Mouse (Mus musculus) left cerebral cortex, postnatal 25 days (tissue): ENCODE data around the gene Cbr1. TPM values are rescaled to one million over a fixed set of nuclear protein-coding genes. Genes with fewer than 3 reads are reported as not detected.

Experiments
- DNase-seq, 2 experiments: peaks; one replicate each; pipeline ENCODE4 v3.0.0; 2022; ENCODE audit warnings: low spot score in 2 of 2, mixed read lengths in 1 of 2
- intact Hi-C: fragments of 180-260 bp; cut with DNase I; formaldehyde crosslinking; loops from one replicate; pipeline ENCODE4 v1.15.1; 2025
- total RNA-seq, 2 experiments: library from RNA; stranded (reverse); gene quantifications; 2 replicates each; pipeline ENCODE4 v1.2.3; 2021

The Cbr1 gene
- 10 to 100 TPM; 64.7 to 68.8 TPM for total RNA-seq

DNA sequence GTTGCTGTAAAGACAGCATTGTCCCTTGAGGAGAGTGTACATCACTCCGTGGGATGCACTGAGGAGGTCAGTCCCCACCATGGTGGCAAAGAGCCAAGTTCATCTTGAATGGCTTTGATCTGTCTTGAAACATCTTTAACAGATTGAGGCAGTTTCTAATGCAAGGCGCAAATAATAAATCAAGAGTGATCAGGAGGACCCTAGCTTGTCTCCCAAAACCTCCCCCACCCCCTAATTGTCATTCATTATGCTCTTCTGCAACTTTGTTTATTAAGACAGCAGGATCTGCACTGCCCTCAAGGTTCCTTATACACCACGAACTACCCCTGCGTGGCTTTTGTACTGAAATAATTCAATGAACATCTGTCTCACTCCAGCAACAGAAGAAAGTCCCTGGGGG, at the start of gene Cbr1:
Gene Cbr1 (plus strand): TSS at position 301 of the 400 bp plus-strand sequence.
- no peak for DNase-seq
- intact Hi-C loops: no loop called here

DNA sequence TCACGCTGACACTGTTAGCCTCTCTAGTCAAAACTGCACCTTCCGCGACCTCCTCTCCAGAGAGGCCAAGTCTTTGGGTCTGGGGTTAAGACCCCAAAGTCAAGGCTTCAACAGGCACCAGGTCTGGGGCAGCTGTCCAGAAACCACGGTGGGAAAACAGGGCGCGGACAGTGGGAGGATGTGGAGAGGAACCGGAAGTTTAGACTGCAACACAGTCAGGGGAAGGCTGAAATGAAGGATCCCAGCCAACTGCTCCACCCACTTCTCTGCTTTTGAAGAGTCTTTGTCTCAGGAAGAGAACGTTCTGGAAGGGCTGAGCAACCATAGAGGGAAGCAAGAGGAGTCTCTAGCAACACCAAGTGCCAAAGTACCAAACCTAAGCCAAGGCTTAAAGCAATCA, 48.0 kb upstream of the Cbr1 start:
- DNase-seq: no peak
- intact Hi-C loops: no loop called here

DNA sequence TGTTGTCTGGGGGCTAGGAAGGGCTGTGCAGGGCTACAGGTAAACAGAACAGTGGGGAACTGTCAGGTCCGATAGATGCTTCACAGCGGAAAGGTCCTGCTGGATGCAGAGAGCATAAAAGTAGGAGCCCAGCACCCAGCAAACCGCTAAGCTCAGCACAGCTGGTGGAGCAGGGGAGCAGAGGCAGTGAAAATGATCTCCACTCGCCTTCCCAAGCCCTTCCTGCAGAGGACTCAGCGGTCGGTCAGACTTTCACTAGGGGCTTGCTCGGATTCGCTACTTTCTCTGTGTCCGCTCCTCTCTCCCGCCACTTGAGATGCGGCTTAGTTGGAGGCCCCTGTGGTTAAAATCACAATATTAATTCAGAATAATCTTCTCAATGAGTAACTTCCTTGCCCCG, 47.2 kb upstream of the Cbr1 start:
- no peak for DNase-seq
- intact Hi-C loops: no loop called here

DNA sequence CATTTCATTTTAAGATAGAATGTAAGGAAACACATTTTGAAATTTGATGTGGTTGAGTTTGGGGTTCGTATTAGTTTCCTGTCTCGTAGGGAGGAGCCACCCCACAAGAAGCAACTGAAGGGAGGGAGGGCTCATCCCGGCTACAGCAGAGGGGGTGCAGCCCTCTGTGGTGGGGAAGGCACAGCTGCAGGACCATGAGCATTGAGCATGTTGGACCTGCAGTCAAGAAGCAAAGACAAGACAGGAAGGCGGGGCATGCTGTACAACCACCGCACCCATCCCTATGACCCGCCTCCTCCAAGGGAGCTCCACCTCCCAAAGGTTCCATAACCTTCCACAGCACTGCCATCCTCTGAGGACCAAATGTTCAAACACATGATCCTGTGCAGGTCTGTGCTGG, 33.3 kb upstream of the Cbr1 start:
- intact Hi-C loops: no loop called here
- DNase-seq: no peak

GRCm38 (mm10) chr16:93573434-93573833, 32.2 kb upstream of the Cbr1 start:
- intact Hi-C loops: no loop called here
- DNase-seq: no peak

GRCm38 (mm10) chr16:93574521-93575191, 31.0 kb upstream of the Cbr1 start:
- intact Hi-C loops: no loop called here
- DNase-seq: no peak

DNA sequence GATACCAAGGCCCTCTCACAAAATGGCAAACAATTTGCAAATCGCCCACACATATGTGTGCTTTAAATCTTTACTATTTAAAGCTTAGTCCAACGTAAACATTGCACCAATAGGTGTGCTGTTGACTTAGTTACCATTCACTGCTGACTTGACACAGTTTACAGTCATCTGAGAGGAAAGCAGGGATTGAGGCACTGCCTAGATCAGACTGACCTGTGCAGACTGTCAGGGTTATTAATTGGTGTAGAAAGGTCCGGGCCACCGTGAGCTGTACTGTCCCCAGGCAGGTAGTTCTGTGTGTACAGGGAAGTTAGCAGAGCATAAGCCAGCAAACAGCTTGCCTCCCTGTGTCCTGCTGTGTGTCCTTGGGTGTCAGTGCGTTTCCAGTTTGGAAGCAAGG, 30.1 kb upstream of the Cbr1 start:
- DNase-seq: no peak
- intact Hi-C loops: no loop called here

- DNase-seq: peak; percentile 83 to 86
- intact Hi-C loops: no loop called here
Measured at GRCm38 (mm10) chr16:93576412-93577082, 29.1 kb upstream of the Cbr1 start.

GRCm38 (mm10) chr16:93578346-93579005, 27.2 kb upstream of the Cbr1 start:
- DNase-seq: no peak
- intact Hi-C loops: no loop called here

DNA sequence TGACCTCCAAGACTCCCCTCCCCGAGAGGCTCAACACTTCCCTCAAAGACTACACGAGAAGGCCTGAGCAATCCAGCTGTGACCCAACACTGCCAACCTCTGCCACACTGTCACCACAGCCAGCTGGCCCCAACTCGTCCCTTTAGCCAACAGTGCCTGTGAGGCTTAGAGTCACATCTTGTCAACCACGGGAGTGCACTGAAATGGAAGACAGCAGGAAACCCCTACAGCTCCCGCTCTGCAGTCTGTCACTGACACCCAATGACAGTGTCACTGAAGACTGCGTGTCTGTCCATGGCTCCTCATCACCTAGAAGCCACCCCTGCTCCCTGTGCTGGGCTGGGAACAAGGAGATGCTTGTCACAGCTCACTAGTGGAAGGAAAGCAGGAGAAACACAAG, 24.5 kb upstream of the Cbr1 start:
- no peak for DNase-seq
- intact Hi-C loops: no loop called here

GRCm38 (mm10) chr16:93584976-93585702, 20.5 kb upstream of the Cbr1 start:
- intact Hi-C loops: no loop called here
- DNase-seq: peak in 1 of 2 experiments; percentile 8

DNA sequence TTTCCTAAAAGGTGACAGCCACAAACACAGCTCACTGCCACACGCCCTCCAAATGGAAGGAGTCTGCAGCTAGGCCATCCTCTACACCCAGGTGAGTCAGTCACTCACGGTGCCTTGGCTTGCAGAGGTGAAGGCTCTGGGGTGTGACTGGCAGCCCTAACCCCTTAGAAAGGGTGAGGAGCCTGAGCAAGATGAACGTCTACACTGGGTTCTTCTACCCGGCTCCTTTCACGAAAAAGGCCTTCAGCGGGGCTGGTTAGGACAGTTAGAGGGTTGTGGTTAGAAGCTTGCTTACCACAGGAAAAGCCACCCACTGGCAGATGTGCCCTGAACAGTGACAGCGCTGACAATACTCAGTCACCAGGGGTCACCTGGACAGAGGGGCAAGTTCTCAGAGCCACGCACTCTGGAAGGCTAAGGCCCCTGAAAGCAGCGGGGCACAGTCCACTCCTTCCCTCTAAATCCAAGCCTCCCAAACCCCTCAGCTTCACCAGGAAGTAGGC, 19.9 kb upstream of the Cbr1 start:
- no peak for DNase-seq
- intact Hi-C loops: no loop called here

DNA sequence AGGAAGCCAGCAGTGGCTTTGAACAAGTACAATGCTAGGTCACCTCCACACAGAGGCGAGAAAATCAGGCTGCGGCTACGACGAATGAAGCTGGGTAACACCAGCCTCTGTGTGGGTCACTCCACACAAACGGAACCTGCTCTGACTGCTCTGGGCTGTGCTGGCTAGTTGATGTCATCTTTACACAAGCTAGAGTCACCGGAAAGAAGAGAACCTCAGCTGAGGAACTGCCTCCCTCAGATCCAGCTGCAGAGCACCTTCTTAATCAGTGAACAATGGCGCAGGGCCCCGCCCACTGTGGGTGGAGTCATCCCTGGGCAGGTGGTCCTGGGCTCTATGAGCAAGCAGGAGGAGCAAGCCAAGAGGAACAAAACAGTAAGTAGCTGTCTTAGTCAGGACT, 19.3 kb upstream of the Cbr1 start:
- intact Hi-C loops: no loop called here
- no peak for DNase-seq

DNA sequence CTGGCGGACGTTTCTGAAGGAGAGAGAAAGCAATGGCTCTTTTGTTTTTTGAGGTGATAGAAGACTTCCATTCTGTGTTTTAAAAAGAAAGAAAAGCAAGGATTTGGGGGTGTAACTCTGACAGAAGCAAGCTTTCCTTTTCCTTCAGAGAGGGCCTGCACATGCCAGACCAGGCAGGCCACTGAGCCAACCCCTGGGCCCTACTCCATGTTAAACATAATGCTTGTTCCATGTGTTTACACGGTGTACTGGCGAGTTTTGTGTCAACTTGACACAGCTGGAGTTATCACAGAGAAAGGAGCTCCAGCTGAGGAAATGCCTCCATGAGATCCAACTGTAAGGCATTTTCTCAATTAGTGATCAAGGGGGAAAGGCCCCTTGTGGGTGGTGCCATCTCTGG, 17.4 kb upstream of the Cbr1 start:
- intact Hi-C loops: no loop called here
- DNase-seq: no peak

DNA sequence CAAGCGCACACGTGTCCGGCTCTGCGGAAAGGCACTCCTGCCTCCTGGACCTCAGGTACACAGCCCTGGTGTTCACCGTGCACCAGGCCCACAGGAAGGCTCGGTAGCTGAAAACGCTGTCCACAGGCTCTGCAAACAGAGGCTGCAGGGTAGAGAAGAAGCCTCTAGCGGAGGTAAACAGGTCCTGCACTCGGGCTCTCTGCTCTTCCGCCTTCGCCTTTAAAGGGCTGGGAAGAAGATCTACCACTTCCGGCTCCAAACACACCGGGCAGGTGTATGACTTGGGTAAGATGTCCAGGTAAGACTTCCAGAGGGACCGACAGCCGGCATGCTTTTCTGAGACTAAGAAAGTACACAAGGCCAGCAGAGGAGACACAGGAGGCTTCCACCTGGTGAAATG, 14.7 kb upstream of the Cbr1 start:
- DNase-seq: no peak
- intact Hi-C loops: no loop called here

- intact Hi-C loops: no loop called here
- DNase-seq: no peak
Measured at GRCm38 (mm10) chr16:93591450-93592430, 13.9 kb upstream of the Cbr1 start.

DNA sequence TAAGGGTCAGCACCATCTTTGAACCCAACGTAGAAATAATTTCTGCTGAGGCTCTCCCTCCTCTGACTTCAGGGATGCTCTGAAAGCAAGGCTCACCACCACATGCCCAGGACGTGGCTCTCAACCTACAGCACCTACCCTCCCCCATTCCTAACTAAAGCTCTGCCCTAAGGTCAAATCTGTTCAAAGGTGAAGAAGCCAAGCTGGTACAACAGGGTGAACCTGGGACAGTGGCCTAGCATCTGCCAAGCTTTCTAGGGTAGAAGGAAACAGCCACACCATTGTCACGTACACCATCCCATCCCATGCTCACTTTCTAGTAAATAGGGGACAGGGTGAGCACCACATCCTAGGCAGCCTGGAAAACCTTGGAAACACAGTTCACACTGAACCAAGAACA, 12.9 kb upstream of the Cbr1 start:
- intact Hi-C loops: no loop called here
- no peak for DNase-seq

GRCm38 (mm10) chr16:93593406-93593805, 12.2 kb upstream of the Cbr1 start:
- no peak for DNase-seq
- intact Hi-C loops: no loop called here

DNA sequence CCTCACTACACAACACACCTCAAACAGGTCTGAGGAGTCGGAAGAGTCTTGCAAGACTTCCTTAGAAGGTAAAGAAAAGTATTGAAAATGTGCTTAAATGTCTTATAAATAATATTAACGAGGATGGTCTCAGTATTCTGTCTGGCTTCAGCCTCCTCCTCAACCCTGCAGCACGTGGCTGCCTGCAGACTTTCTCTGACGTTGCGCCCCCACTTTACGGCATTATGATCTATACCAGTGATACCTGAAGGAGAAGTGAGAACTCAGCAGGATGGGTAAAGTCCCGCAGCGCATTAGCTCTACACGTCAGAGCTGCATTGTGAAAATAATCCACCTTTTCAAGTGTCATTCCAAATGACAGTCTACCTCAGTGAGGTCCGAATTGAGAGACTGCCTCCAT, 11.2 kb upstream of the Cbr1 start:
- intact Hi-C loops: no loop called here
- DNase-seq: no peak
